Mouse (Mus musculus): ENCODE results near the gene Gm10696.
"Not testable (repeated sequence)": the region's sequence is repeated elsewhere in the genome, so short reads cannot be mapped to it uniquely, and the experiment has no call there.

Gm10696 gene

DNA sequence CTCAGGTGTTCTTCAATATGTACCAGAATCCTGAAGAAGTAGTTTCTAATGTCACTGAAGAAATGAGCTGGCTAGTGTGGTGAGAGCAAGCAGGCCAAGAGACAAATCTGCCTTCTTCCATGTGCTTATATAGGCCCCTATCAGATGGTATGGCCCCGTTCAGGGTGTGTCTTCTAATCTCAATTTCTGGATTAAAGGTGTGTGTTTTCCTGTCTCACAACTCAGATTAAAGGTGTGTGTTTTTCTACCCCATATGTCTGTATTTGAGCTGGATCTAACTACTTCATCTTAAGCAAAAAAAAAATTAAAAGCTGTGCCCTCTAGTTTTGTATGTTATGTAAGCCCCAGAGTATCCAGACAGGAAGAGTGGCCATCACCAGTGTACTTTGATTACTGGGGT, at the start of gene Gm10696:
Gm10696 (minus strand) TSS at position 101 of the 400 bp plus-strand sequence.
- not testable (repeated sequence) for DNase-seq

DNA sequence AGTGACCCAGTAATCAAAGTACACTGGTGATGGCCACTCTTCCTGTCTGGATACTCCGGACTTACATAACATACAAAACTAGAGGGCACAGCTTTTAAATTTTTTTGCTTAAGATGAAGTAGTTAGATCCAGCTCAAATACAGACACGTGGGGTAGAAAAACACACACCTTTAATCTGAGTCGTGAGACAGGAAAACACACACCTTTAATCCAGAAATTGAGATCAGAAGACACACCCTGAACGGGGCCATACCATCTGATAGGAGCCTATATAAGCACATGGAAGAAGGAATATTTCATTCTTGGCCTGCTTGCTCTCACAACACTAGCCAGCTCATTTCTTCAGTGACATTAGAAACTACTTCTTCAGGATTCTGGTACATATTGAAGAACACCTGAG, 18.4 kb upstream of the Gm10696 start, which contains the start of gene Gm5286:
Gm5286 (plus strand) TSS at position 301 of the 400 bp plus-strand sequence.
- DNase-seq = not testable (repeated sequence)

GRCm38 (mm10) chr3:94167351-94167750, 10.6 kb downstream of the Gm10696 start:
- DNase-seq = not testable (repeated sequence)

Data from right cerebral cortex, postnatal 25 days (tissue).